Mouse (Mus musculus) liver, embryonic 14.5 days (tissue): Measurements from ENCODE around the gene Zfp260. TPM values are rescaled to one million over a fixed set of nuclear protein-coding genes. Genes with fewer than 3 reads are reported as not detected.

Source experiments
- ATAC-seq: fragments of 200-750 bp; cut with Nextera tagmentation; 2 replicates; pipeline ENCODE4 v1.8.0; 2017; ENCODE audit warnings: moderate number of reproducible peaks, mild to moderate bottlenecking, moderate library complexity; ENCODE audit not compliant: insufficient read depth
- DNase-seq, 3 experiments: peaks; one replicate each; pipeline ENCODE4 v3.0.0-alpha.2; 2012 to 2013; ENCODE audit warnings: low read depth in 3 of 3, low spot score in 3 of 3
- H3K27ac ChIP-seq: fragments of 300-500 bp; sonication (generic); 2 replicates; pipeline ENCODE4 v1.5.1; 2014; ENCODE audit warnings: moderate library complexity, mild to moderate bottlenecking, control low read depth, inconsistent platforms
- H3K27me3 ChIP-seq: fragments of 300-500 bp; sonication (generic); 2 replicates; pipeline ENCODE4 v1.6.1; 2014; ENCODE audit warnings: mild to moderate bottlenecking, low read length, moderate library complexity; ENCODE audit not compliant: control insufficient read depth, insufficient read depth
- H3K36me3 ChIP-seq: fragments of 300-500 bp; sonication (generic); replicated peaks from 2 replicates; pipeline ENCODE4 v1.6.1; 2014; ENCODE audit warnings: low read depth; ENCODE audit not compliant: control insufficient read depth, insufficient read depth
- H3K4me1 ChIP-seq, 2 experiments: fragments of 200-500 bp in 1 of 2; fragments of 300-500 bp in 1 of 2; sonication (generic) in 1 of 2; replicated peaks; 2 replicates each; pipeline ENCODE4 v1.6.1; 2012 to 2014; ENCODE audit warnings: antibody characterized with exemption in 1 of 2, inconsistent platforms in 1 of 2, low read length in 1 of 2; ENCODE audit not compliant: control insufficient read depth in 2 of 2, insufficient read depth in 2 of 2
- H3K4me2 ChIP-seq: fragments of 300-500 bp; sonication (generic); 2 replicates; pipeline ENCODE4 v1.6.1; 2014; ENCODE audit warnings: low read depth, mild to moderate bottlenecking, control low read depth, moderate library complexity
- H3K4me3 ChIP-seq, 2 experiments: fragments of 200-500 bp in 1 of 2; fragments of 300-500 bp in 1 of 2; sonication (generic) in 1 of 2; 2 replicates each; pipeline ENCODE4 v1.5.1; 2012 to 2014; ENCODE audit warnings: low read depth in 2 of 2, low read length in 2 of 2, mild to moderate bottlenecking in 2 of 2, control low read depth in 1 of 2, inconsistent platforms in 1 of 2, moderate library complexity in 1 of 2; ENCODE audit not compliant: insufficient read depth in 1 of 2
- H3K9ac ChIP-seq: fragments of 300-500 bp; sonication (generic); replicated peaks from 2 replicates; pipeline ENCODE4 v1.6.1; 2014; ENCODE audit warnings: mild to moderate bottlenecking, control low read depth, moderate library complexity
- H3K9me3 ChIP-seq: fragments of 300-500 bp; sonication (generic); 2 replicates; pipeline ENCODE4 v1.6.1; 2016; ENCODE audit warnings: low read length, mixed read lengths; ENCODE audit not compliant: control insufficient read depth
- CTCF ChIP-seq: IDR thresholded peaks from 2 replicates; pipeline ENCODE4 v1.5.1; 2016; ENCODE audit warnings: antibody characterized with exemption, low read depth, control low read depth
- EP300 ChIP-seq: IDR thresholded peaks from 2 replicates; pipeline ENCODE4 v1.6.1; 2016; ENCODE audit warnings: antibody characterized with exemption, low read depth
- WGBS: fragments of 180-500 bp; shearing (Covaris S2); extraction: QIAGEN DNeasy Blood & Tissue Kit; methylation state at CpG from one replicate; pipeline ENCODE4 v1.1.7; 2014; ENCODE audit not compliant: insufficient replicate concordance; 5-methylcytosine and 5-hydroxymethylcytosine counted together
- polyA plus RNA-seq, 2 experiments: library from polyadenylated mRNA; depleted of rRNA in 1 of 2; stranded (reverse) in 1 of 2; unstranded in 1 of 2; fragments of >200 nt; fragmentation: Nextera tagmentation in 1 of 2; extraction: Ambion mirVana in 1 of 2; gene quantifications; 2 replicates each; pipeline versions ENCODE4 v1.2.1 to v1.2.3; 2012 to 2014

Zfp260 gene
- polyA plus RNA-seq, 2 experiments: 4.8 to 11.9 TPM

GRCm38 (mm10) chr7:30090092-30090969 lies 4.2 kb upstream of the Zfp260 start, which contains the start of the genes Gm26920 and Zfp566:
TSS of gene Gm26920 (minus strand) at chr7:30090410.
TSS of gene Zfp566 (minus strand) at chr7:30090527.
- peak within 1 kb of the TSS; percentile 58 to 70 for H3K4me3 ChIP-seq
- H3K27ac ChIP-seq: peak within 1 kb of the TSS; percentile 70
- WGBS: under 1% methylated on average over 40 of the region's 40 CpGs
- DNase-seq (peak; percentile 96 to 99 (median 97)), ATAC-seq (peak; percentile 91)
- peaks cover 12 to 16% of the 10 kb centered on the region in 2 experiments for H3K4me1 ChIP-seq
- peak within 1 kb of the TSS; percentile 75 for H3K9ac ChIP-seq
- no peak for TF ChIP-seq CTCF
- TF ChIP-seq EP300: peak; percentile 76
- H3K36me3 ChIP-seq: no peaks in the 10 kb centered on the region
- H3K27me3 ChIP-seq: no peaks in the 10 kb centered on the region
- H3K9me3 ChIP-seq: no peaks in the 10 kb centered on the region
- peak within 1 kb of the TSS; percentile 97 for H3K4me2 ChIP-seq

GRCm38 (mm10) chr7:30090970-30091585 lies 3.5 kb upstream of the Zfp260 start:
- Histone ChIP-seq H3K36me3 (no peaks in the 10 kb centered on the region), H3K4me1 (peaks cover 17 to 20% of the 10 kb centered on the region in 2 experiments), H3K4me3 (peak overlapping the region; percentile 58 to 70), H3K9ac (peak overlapping the region; percentile 53), H3K9me3 (no peaks in the 10 kb centered on the region), H3K27ac (peak overlapping the region; percentile 70), H3K4me2 (peak overlapping the region; percentile 97), H3K27me3 (no peaks in the 10 kb centered on the region)
- TF ChIP-seq EP300 (no peak), CTCF (peak; percentile 60)
- peak in 1 of 3 experiments; percentile 60 for DNase-seq
- no peak for ATAC-seq
- WGBS: 6% methylated on average over 9 of the region's 9 CpGs

- 62% methylated on average over 9 of the region's 9 CpGs for WGBS
- no peak for TF ChIP-seq CTCF
- no peak for TF ChIP-seq EP300
- Histone ChIP-seq H3K9me3 (no peaks in the 10 kb centered on the region), H3K27me3 (no peaks in the 10 kb centered on the region), H3K4me1 (peaks cover 17 to 23% of the 10 kb centered on the region in 2 experiments), H3K4me2 (no peak overlapping the region), H3K4me3 (no peak overlapping the region), H3K36me3 (no peaks in the 10 kb centered on the region), H3K9ac (no peak overlapping the region), H3K27ac (no peak overlapping the region)
- no peak for DNase-seq
- no peak for ATAC-seq
Measured at GRCm38 (mm10) chr7:30092666-30093065, 1.9 kb upstream of the Zfp260 start.

DNA sequence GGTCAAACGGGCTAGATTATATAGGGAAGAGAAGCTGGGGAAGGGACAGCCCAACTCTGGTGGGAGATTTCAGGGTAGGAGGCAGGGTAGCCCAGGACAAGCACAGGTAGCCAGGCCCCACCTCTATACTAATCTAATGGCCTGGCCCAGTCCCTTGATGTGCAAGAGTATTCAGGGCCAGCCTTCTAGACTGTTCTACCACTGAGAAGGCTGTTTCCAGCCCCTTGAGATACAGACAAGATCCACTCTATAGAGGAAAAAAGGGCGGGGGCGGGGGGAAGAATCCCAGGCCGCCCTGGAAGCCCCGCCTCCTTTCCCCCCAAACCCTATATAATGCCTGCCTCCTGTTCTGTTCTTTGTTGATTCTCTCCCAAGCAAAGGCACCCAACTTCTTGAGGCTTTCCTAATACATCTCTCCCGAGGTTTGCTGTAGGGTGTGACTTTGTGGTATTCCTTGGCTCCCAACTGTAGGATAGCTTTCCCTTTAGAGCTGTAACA lies 610 bp upstream of the Zfp260 start:
- Histone ChIP-seq H3K36me3 (no peaks in the 10 kb centered on the region), H3K9ac (0 out of 2 replicates have a peak overlapping the region, but pooled peaks have one; percentile 9), H3K4me3 (peak overlapping the region; percentile 75 to 95), H3K4me2 (peak overlapping the region; percentile 87), H3K4me1 (peaks cover 17 to 22% of the 10 kb centered on the region in 2 experiments), H3K27me3 (no peaks in the 10 kb centered on the region), H3K27ac (no peak overlapping the region), H3K9me3 (no peaks in the 10 kb centered on the region)
- ATAC-seq: no peak
- DNase-seq: no peak
- no peak for TF ChIP-seq CTCF
- TF ChIP-seq EP300: no peak
- WGBS: 67% methylated on average over 6 of the region's 6 CpGs
